Mouse (Mus musculus): ENCODE data around the gene Lrig1. TPM values are rescaled to one million over a fixed set of nuclear protein-coding genes. Genes with fewer than 3 reads are reported as not detected.
A peak's percentile ranks its signal among the peaks of the same experiment; 100 is the strongest.

The Lrig1 gene
- polyA plus RNA-seq, 1 experiment from 2014 or later = 32.6 TPM

DNA sequence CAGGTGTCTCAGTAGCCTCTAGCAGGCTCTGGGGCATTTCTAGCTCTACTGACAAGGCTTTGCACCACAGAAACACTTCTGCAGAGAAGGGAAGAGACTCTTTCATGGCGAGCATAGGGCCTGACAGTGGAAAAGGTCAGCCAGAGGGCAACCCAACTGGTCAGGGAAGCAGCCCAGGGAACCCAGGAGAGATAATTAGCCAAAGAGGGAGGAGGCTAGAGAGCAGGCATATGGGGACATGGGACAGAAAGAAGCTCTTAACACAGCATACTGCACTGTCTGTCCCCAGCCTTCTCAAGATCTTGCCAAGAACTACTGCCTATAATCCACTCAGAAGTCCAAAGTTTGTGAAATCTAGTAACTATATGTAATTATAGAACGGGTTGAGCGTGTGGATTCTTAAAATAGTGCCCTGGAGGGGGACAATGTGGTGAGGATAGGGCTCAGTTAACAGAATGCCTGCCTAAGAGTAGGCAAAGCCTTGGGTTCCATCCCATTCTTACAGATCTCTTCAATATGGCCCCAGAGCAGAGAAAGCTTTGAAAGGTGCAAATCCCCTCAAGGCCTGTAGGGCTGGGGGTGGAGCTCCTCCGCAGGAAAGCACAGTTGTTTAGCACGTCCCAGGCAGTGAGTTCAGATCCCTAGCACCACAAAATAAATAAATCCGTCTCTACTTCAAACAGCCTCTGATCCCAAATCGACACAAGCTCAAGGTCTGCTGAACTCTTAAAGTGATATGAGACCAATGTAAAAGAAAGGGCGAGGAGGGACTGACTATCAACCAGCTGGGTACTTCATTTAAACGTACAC, 4.6 kb downstream of the Lrig1 start:
- Histone ChIP-seq H3K27me3 (replicated peaks; ENCODE audit: control insufficient read depth, insufficient read depth, low read length) (peaks cover 6% of the 10 kb centered on the region; the same call in 1 of the 2 replicates), H3K4me3 (ENCODE audit: low read depth, low read length) (peak overlapping the region; percentile 92), H3K27ac (replicated peaks; ENCODE audit: low read depth, low read length) (no peak overlapping the region), H3K4me1 (ENCODE audit: control insufficient read depth, insufficient read depth, low read length) (peaks cover 71% of the 10 kb centered on the region), H3K9ac (ENCODE audit: low read depth, low read length) (no peak overlapping the region), H3K9me3 (ENCODE audit: control insufficient read depth, low read length) (no peaks in the 10 kb centered on the region), H3K4me2 (ENCODE audit: low read depth, low read length) (peak overlapping the region; percentile 82), H3K36me3 (ENCODE audit: control insufficient read depth, insufficient read depth, low read length) (no peaks in the 10 kb centered on the region)
- no peak for DNase-seq (ENCODE audit: low spot score)
- no peak for ATAC-seq (ENCODE audit: low read depth)
- WGBS = 48% methylated on average over 9 of the region's 9 CpGs

DNA sequence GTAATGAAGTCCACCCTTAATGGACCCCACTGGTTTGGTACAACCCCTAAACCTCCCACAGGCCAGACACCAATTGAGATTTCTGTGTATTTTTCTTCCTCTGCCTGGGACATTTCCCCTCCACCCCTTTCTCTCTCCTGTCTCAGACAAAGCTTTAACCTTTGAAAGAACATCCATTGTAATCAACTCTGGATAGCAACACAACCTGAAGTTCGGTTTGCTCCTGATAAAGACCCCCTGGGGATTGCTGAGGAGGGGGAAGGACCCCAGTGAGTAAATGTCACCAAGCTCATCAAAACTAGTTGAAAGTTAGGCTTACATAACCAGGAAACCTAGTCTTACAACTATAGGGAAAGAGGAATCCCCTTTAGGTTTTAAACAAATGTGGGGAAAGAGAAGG, 5.5 kb downstream of the Lrig1 start:
- no peak overlapping the region for H3K9ac ChIP-seq (ENCODE audit: low read depth, low read length)

GRCm38 (mm10) chr6:94693091-94693490, 6.9 kb downstream of the Lrig1 start:
- Histone ChIP-seq H3K9ac (ENCODE audit: low read depth, low read length) (no peak overlapping the region), H3K27ac (replicated peaks; ENCODE audit: low read depth, low read length) (no peak overlapping the region), H3K4me1 (ENCODE audit: control insufficient read depth, insufficient read depth, low read length) (peaks cover 85% of the 10 kb centered on the region), H3K9me3 (ENCODE audit: control insufficient read depth, low read length) (no peaks in the 10 kb centered on the region), H3K36me3 (ENCODE audit: control insufficient read depth, insufficient read depth, low read length) (no peaks in the 10 kb centered on the region), H3K27me3 (replicated peaks; ENCODE audit: control insufficient read depth, insufficient read depth, low read length) (peaks cover 6% of the 10 kb centered on the region; the same call in 1 of the 2 replicates), H3K4me2 (ENCODE audit: low read depth, low read length) (peak overlapping the region; percentile 33), H3K4me3 (ENCODE audit: low read depth, low read length) (no peak overlapping the region)
- DNase-seq (ENCODE audit: low spot score) (no peak), ATAC-seq (ENCODE audit: low read depth) (no peak)
- WGBS = 35% methylated on average over 9 of the region's 9 CpGs

More for the DNA sequence above, 5.5 kb downstream of the Lrig1 start:
- Histone ChIP-seq H3K4me2 (ENCODE audit: low read depth, low read length) (peak overlapping the region; percentile 82), H3K4me1 (ENCODE audit: control insufficient read depth, insufficient read depth, low read length) (peaks cover 79% of the 10 kb centered on the region), H3K4me3 (ENCODE audit: low read depth, low read length) (peak overlapping the region; percentile 1; the same call in 1 of the 2 replicates), H3K27ac (replicated peaks; ENCODE audit: low read depth, low read length) (no peak overlapping the region), H3K9me3 (ENCODE audit: control insufficient read depth, low read length) (no peaks in the 10 kb centered on the region), H3K27me3 (replicated peaks; ENCODE audit: control insufficient read depth, insufficient read depth, low read length) (peaks cover 6% of the 10 kb centered on the region; the same call in 1 of the 2 replicates), H3K36me3 (ENCODE audit: control insufficient read depth, insufficient read depth, low read length) (no peaks in the 10 kb centered on the region)
- no peak for ATAC-seq (ENCODE audit: low read depth)
- 15% methylated on average over 1 of the region's 1 CpGs for WGBS
- DNase-seq (ENCODE audit: low spot score) = no peak

GRCm38 (mm10) chr6:94692003-94692402, 8.0 kb downstream of the Lrig1 start:
- 73% methylated on average over 2 of the region's 2 CpGs for WGBS
- Histone ChIP-seq H3K36me3 (ENCODE audit: control insufficient read depth, insufficient read depth, low read length) (no peaks in the 10 kb centered on the region), H3K9ac (ENCODE audit: low read depth, low read length) (no peak overlapping the region), H3K4me2 (ENCODE audit: low read depth, low read length) (peak overlapping the region; percentile 15; the same call in 1 of the 2 replicates), H3K27ac (replicated peaks; ENCODE audit: low read depth, low read length) (no peak overlapping the region), H3K9me3 (ENCODE audit: control insufficient read depth, low read length) (no peaks in the 10 kb centered on the region), H3K4me3 (ENCODE audit: low read depth, low read length) (no peak overlapping the region), H3K4me1 (ENCODE audit: control insufficient read depth, insufficient read depth, low read length) (peaks cover 94% of the 10 kb centered on the region), H3K27me3 (replicated peaks; ENCODE audit: control insufficient read depth, insufficient read depth, low read length) (peaks cover 6% of the 10 kb centered on the region; the same call in 1 of the 2 replicates)
- DNase-seq (ENCODE audit: low spot score) = no peak
- no peak for ATAC-seq (ENCODE audit: low read depth)

DNA sequence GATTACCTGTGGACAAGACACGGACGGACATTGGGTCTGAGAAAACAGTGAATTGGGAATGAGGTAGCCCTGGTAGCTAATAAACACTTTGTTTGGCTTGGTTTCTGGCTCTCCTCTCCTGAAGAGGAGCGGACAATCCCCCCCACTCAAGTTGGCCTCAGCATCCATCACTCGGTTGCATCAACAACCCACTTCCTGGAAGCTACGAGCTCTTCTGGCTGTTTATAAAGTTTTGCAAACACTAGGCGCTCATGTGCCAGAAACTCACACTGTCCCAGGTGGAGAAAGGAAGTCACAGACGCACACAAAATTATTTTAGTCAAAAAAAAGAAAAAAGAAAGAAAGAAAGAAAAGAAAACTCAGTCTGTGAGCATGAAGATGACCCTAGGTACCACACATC, 9.7 kb downstream of the Lrig1 start:
- 58% methylated on average over 7 of the region's 7 CpGs for WGBS
- no peaks in the 10 kb centered on the region for H3K9me3 ChIP-seq (ENCODE audit: control insufficient read depth, low read length)
- peaks cover 6% of the 10 kb centered on the region; the same call in 1 of the 2 replicates for H3K27me3 ChIP-seq (replicated peaks; ENCODE audit: control insufficient read depth, insufficient read depth, low read length)
- H3K4me2 ChIP-seq (ENCODE audit: low read depth, low read length) = peak overlapping the region; percentile 23; the same call in 1 of the 2 replicates
- H3K4me1 ChIP-seq (ENCODE audit: control insufficient read depth, insufficient read depth, low read length) = peaks cover 92% of the 10 kb centered on the region
- H3K9ac ChIP-seq (ENCODE audit: low read depth, low read length) = no peak overlapping the region
- 0 out of 2 replicates have a peak overlapping the region, but pooled peaks have one; percentile 7 for H3K27ac ChIP-seq (replicated peaks; ENCODE audit: low read depth, low read length)
- ATAC-seq (ENCODE audit: low read depth) (no peak), DNase-seq (ENCODE audit: low spot score) (no peak)
- H3K4me3 ChIP-seq (ENCODE audit: low read depth, low read length) = no peak overlapping the region
- H3K36me3 ChIP-seq (ENCODE audit: control insufficient read depth, insufficient read depth, low read length) = no peaks in the 10 kb centered on the region

DNA sequence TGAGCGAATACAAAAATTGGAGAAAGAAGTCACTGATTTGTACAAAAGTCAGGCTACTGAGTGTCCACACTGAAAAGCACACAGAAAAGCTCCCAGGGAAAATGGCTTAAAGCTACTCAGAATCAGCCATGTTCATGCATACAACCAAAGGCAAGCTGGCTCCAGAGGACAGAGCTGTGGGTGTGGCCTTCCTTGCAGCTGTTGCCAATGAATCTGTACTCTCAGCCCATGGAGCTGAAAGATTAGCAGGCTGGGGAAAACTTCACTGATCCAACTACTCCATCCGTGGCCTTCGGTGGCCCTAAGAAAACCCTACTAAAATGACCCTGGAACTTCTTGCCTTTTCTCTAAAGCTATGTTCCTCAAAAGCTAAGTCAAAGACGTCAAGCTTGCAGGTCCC, 11.2 kb downstream of the Lrig1 start:
- Histone ChIP-seq H3K4me2 (ENCODE audit: low read depth, low read length) (peak overlapping the region; percentile 18; the same call in 1 of the 2 replicates), H3K4me3 (ENCODE audit: low read depth, low read length) (no peak overlapping the region), H3K9ac (ENCODE audit: low read depth, low read length) (no peak overlapping the region), H3K27me3 (replicated peaks; ENCODE audit: control insufficient read depth, insufficient read depth, low read length) (peaks cover 6% of the 10 kb centered on the region; the same call in 1 of the 2 replicates), H3K27ac (replicated peaks; ENCODE audit: low read depth, low read length) (no peak overlapping the region), H3K9me3 (ENCODE audit: control insufficient read depth, low read length) (no peaks in the 10 kb centered on the region), H3K4me1 (ENCODE audit: control insufficient read depth, insufficient read depth, low read length) (peaks cover 94% of the 10 kb centered on the region), H3K36me3 (ENCODE audit: control insufficient read depth, insufficient read depth, low read length) (no peaks in the 10 kb centered on the region)
- ATAC-seq (ENCODE audit: low read depth) (no peak), DNase-seq (ENCODE audit: low spot score) (peak; percentile 85)
- 39% methylated on average over 4 of the region's 4 CpGs for WGBS

DNA sequence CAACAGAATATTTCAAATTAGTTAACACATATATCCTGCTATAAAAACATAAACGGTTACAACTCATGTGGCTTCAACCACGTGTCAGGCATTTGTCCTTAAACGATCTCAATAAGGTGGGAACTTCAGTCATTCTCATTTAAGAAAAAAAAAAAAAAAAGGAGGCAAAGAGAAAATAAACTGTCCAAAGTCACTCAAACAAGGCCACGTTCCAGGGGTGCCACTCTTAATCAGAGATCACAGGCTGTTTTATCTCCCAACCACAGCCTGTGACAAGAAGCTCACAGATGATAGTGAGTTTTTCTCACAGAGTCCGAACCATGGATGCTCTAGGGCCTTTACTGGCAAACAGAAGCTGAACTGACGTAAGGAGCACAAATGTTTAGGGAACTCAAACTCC, 13.9 kb downstream of the Lrig1 start:
- Histone ChIP-seq H3K9me3 (ENCODE audit: control insufficient read depth, low read length) (no peaks in the 10 kb centered on the region), H3K4me3 (ENCODE audit: low read depth, low read length) (no peak overlapping the region), H3K27ac (replicated peaks; ENCODE audit: low read depth, low read length) (no peak overlapping the region), H3K4me1 (ENCODE audit: control insufficient read depth, insufficient read depth, low read length) (peaks cover 91% of the 10 kb centered on the region), H3K9ac (ENCODE audit: low read depth, low read length) (no peak overlapping the region), H3K36me3 (ENCODE audit: control insufficient read depth, insufficient read depth, low read length) (no peaks in the 10 kb centered on the region), H3K27me3 (replicated peaks; ENCODE audit: control insufficient read depth, insufficient read depth, low read length) (no peaks in the 10 kb centered on the region), H3K4me2 (ENCODE audit: low read depth, low read length) (no peak overlapping the region)
- no peak for ATAC-seq (ENCODE audit: low read depth)
- DNase-seq (ENCODE audit: low spot score) = no peak
- 54% methylated on average over 6 of the region's 6 CpGs for WGBS

GRCm38 (mm10) chr6:94685611-94686010, 14.3 kb downstream of the Lrig1 start:
- Histone ChIP-seq H3K4me3 (ENCODE audit: low read depth, low read length) (no peak overlapping the region), H3K27ac (replicated peaks; ENCODE audit: low read depth, low read length) (no peak overlapping the region), H3K9ac (ENCODE audit: low read depth, low read length) (no peak overlapping the region; the same call in 1 of the 2 replicates), H3K4me1 (ENCODE audit: control insufficient read depth, insufficient read depth, low read length) (peaks cover 90% of the 10 kb centered on the region), H3K4me2 (ENCODE audit: low read depth, low read length) (0 out of 2 replicates have a peak overlapping the region, but pooled peaks have one; percentile 15), H3K36me3 (ENCODE audit: control insufficient read depth, insufficient read depth, low read length) (no peaks in the 10 kb centered on the region), H3K9me3 (ENCODE audit: control insufficient read depth, low read length) (no peaks in the 10 kb centered on the region), H3K27me3 (replicated peaks; ENCODE audit: control insufficient read depth, insufficient read depth, low read length) (no peaks in the 10 kb centered on the region)
- no peak for DNase-seq (ENCODE audit: low spot score)
- 54% methylated on average over 6 of the region's 6 CpGs for WGBS
- no peak for ATAC-seq (ENCODE audit: low read depth)
